Mouse (Mus musculus): ENCODE measurements around the gene Hbb-bh2. TPM values are rescaled to one million over a fixed set of nuclear protein-coding genes. Genes with fewer than 3 reads are reported as not detected.
"Not testable (repeated sequence)": the region's sequence is repeated elsewhere in the genome, so short reads cannot be mapped to it uniquely, and the experiment has no call there.

Gene Hbb-bh2
- polyA plus RNA-seq, 1 experiment from 2014 or later = not detected

- H3K27me3 ChIP-seq = no peaks in the 10 kb centered on the region
- H3K4me1 ChIP-seq (replicated peaks) = no peaks in the 10 kb centered on the region
- no peaks in the 10 kb centered on the region for H3K9me3 ChIP-seq
- 84% methylated on average over 1 of the region's 1 CpGs for WGBS
- ATAC-seq (ENCODE audit: low FRiP score, low read depth) = no peak
- H3K36me3 ChIP-seq = no peaks in the 10 kb centered on the region
- H3K4me2 ChIP-seq = no peak overlapping the region
- H3K4me3 ChIP-seq = no peak overlapping the region
- no peak overlapping the region for H3K27ac ChIP-seq (replicated peaks)
- no peak overlapping the region for H3K9ac ChIP-seq
These were observed 30.0 kb downstream of the Hbb-bh2 start for GRCm38 (mm10) chr7:103810296-103810695.

- ATAC-seq (ENCODE audit: low FRiP score, low read depth) = no peak
- Histone ChIP-seq H3K4me1 (replicated peaks) (no peaks in the 10 kb centered on the region), H3K27ac (replicated peaks) (no peak overlapping the region), H3K4me2 (no peak overlapping the region), H3K27me3 (no peaks in the 10 kb centered on the region), H3K9ac (no peak overlapping the region), H3K4me3 (no peak overlapping the region), H3K36me3 (no peaks in the 10 kb centered on the region), H3K9me3 (no peaks in the 10 kb centered on the region)
- 73% methylated on average over 1 of the region's 1 CpGs for WGBS
These were observed 30.5 kb downstream of the Hbb-bh2 start for GRCm38 (mm10) chr7:103809801-103810155.

- Histone ChIP-seq H3K4me1 (replicated peaks) (no peaks in the 10 kb centered on the region), H3K9me3 (no peaks in the 10 kb centered on the region), H3K27me3 (no peaks in the 10 kb centered on the region), H3K27ac (replicated peaks) (no peak overlapping the region), H3K4me3 (no peak overlapping the region), H3K36me3 (no peaks in the 10 kb centered on the region), H3K9ac (no peak overlapping the region), H3K4me2 (no peak overlapping the region)
- WGBS = 72% methylated on average over 5 of the region's 5 CpGs
- ATAC-seq (ENCODE audit: low FRiP score, low read depth) = no peak
These were observed 31.1 kb downstream of the Hbb-bh2 start for GRCm38 (mm10) chr7:103808971-103809800.

- not testable (repeated sequence) for ATAC-seq (ENCODE audit: low FRiP score, low read depth); H3K27me3 ChIP-seq; H3K4me1 ChIP-seq (replicated peaks); H3K9me3 ChIP-seq; H3K36me3 ChIP-seq; H3K9ac ChIP-seq; H3K27ac ChIP-seq (replicated peaks); H3K4me3 ChIP-seq; H3K4me2 ChIP-seq
- WGBS = 84% methylated on average over 2 of the region's 2 CpGs
These were observed 32.2 kb downstream of the Hbb-bh2 start for GRCm38 (mm10) chr7:103808120-103808519.

GRCm38 (mm10) chr7:103806856-103807255, 33.5 kb downstream of the Hbb-bh2 start:
- H3K4me2 ChIP-seq = no peak overlapping the region
- H3K9me3 ChIP-seq = no peaks in the 10 kb centered on the region
- WGBS = 63% methylated on average over 1 of the region's 1 CpGs
- H3K4me1 ChIP-seq (replicated peaks) = no peaks in the 10 kb centered on the region
- no peaks in the 10 kb centered on the region for H3K36me3 ChIP-seq
- H3K9ac ChIP-seq = no peak overlapping the region
- H3K27ac ChIP-seq (replicated peaks) = no peak overlapping the region
- no peak overlapping the region for H3K4me3 ChIP-seq
- no peaks in the 10 kb centered on the region for H3K27me3 ChIP-seq
- no peak for ATAC-seq (ENCODE audit: low FRiP score, low read depth)

DNA sequence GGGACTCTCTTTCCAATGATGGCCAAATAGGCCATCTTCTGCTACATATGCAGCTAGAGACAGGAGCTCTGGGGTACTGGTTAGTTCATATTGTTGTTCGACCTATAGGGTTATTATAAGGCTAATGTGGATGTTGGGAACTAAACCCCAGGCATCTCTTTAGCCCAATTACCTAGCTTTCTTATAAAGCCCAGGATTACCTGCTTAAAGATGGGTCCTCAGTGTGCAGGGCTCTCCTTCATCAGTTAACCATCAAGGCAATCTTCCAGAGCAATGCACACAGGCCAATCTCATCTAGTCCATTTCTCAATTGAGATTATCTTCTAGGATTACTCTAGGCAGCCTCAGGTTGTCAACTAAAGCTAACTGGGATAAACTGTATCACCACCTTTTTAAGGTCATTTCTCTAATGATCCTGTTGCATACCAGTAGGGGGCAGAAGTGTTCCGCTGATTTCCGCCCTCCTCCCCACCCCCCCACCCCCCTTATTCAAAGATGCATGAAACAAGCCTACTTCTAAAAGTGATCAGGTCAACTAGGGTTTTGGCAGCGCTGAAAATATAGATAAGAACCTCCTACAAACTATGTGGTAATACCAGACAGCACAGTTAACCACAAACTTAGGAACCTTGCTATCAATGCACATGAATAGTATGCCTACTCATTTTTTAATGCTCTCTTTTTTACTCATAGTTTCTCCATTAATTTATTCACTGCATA, 47.5 kb downstream of the Hbb-bh2 start:
- Histone ChIP-seq H3K9me3 (no peaks in the 10 kb centered on the region), H3K27ac (replicated peaks) (no peak overlapping the region), H3K36me3 (no peaks in the 10 kb centered on the region), H3K9ac (no peak overlapping the region), H3K4me3 (no peak overlapping the region), H3K4me2 (no peak overlapping the region), H3K27me3 (no peaks in the 10 kb centered on the region), H3K4me1 (replicated peaks) (no peaks in the 10 kb centered on the region)
- WGBS = 24% methylated on average over 4 of the region's 4 CpGs
- no peak for ATAC-seq (ENCODE audit: low FRiP score, low read depth)

GRCm38 (mm10) chr7:103791721-103792120, 48.6 kb downstream of the Hbb-bh2 start, which contains the start of gene Olfr67:
Gene Olfr67, minus strand, starts transcription at chr7:103791821.
- no peaks in the 10 kb centered on the region for H3K9me3 ChIP-seq
- 75% methylated on average over 3 of the region's 3 CpGs for WGBS
- no peak for ATAC-seq (ENCODE audit: low FRiP score, low read depth)
- no peak within 1 kb of the TSS for H3K27ac ChIP-seq (replicated peaks)
- no peaks in the 10 kb centered on the region for H3K36me3 ChIP-seq
- no peaks in the 10 kb centered on the region for H3K4me1 ChIP-seq (replicated peaks)
- no peak within 1 kb of the TSS for H3K4me3 ChIP-seq
- H3K9ac ChIP-seq = no peak within 1 kb of the TSS
- no peaks in the 10 kb centered on the region for H3K27me3 ChIP-seq
- no peak within 1 kb of the TSS for H3K4me2 ChIP-seq

Other genes starting within 250 kb of the Hbb-bh2 start
- gene Olfr619, start 239.9 kb downstream of the Hbb-bh2 start, polyA plus RNA-seq (2015; fragmentation: Nextera tagmentation; extraction: Ambion mirVana) = not detected in 2 replicates
- not detected in 2 replicates for gene Olfr620, start 228.0 kb downstream of the Hbb-bh2 start, polyA plus RNA-seq (2015; fragmentation: Nextera tagmentation; extraction: Ambion mirVana)
- not detected in 2 replicates for gene Olfr622, start 197.8 kb downstream of the Hbb-bh2 start, polyA plus RNA-seq (2015; fragmentation: Nextera tagmentation; extraction: Ambion mirVana)
- not detected in 2 replicates for gene Olfr623, start 176.8 kb downstream of the Hbb-bh2 start, polyA plus RNA-seq (2015; fragmentation: Nextera tagmentation; extraction: Ambion mirVana)
- gene Olfr624, start 169.3 kb downstream of the Hbb-bh2 start, polyA plus RNA-seq (2015; fragmentation: Nextera tagmentation; extraction: Ambion mirVana) = 0.03 TPM in 1 of 2 replicates, not detected in the other
- gene Olfr625-ps1, start 157.8 kb downstream of the Hbb-bh2 start, polyA plus RNA-seq (2015; fragmentation: Nextera tagmentation; extraction: Ambion mirVana) = not detected in 2 replicates
- gene Olfr243, start 125.8 kb downstream of the Hbb-bh2 start, polyA plus RNA-seq (2015; fragmentation: Nextera tagmentation; extraction: Ambion mirVana) = not detected in 2 replicates
- gene Olfr628, start 110.1 kb downstream of the Hbb-bh2 start, polyA plus RNA-seq (2015; fragmentation: Nextera tagmentation; extraction: Ambion mirVana) = not detected in 2 replicates
- not detected in 2 replicates for gene Olfr629, start 95.6 kb downstream of the Hbb-bh2 start, polyA plus RNA-seq (2015; fragmentation: Nextera tagmentation; extraction: Ambion mirVana)
- not detected in 2 replicates for gene Olfr630, start 83.2 kb downstream of the Hbb-bh2 start, polyA plus RNA-seq (2015; fragmentation: Nextera tagmentation; extraction: Ambion mirVana)
- not detected in 2 replicates for gene Olfr69, start 68.9 kb downstream of the Hbb-bh2 start, polyA plus RNA-seq (2015; fragmentation: Nextera tagmentation; extraction: Ambion mirVana)
- not detected in 2 replicates for gene Olfr68, start 60.8 kb downstream of the Hbb-bh2 start, polyA plus RNA-seq (2015; fragmentation: Nextera tagmentation; extraction: Ambion mirVana)
- not detected in 2 replicates for gene Olfr67, start 48.7 kb downstream of the Hbb-bh2 start, polyA plus RNA-seq (2015; fragmentation: Nextera tagmentation; extraction: Ambion mirVana)
- 1,494 and 1,956 TPM in 2 replicates for gene Hbb-bt, start 26.5 kb downstream of the Hbb-bh2 start, polyA plus RNA-seq (2015; fragmentation: Nextera tagmentation; extraction: Ambion mirVana)
- gene Hbb-bs, start 12.4 kb downstream of the Hbb-bh2 start, polyA plus RNA-seq (2015; fragmentation: Nextera tagmentation; extraction: Ambion mirVana) = 4,421 and 5,872 TPM in 2 replicates
- 1.3 and 2.5 TPM in 2 replicates for gene Hbb-bh1, start 2.6 kb upstream of the Hbb-bh2 start, polyA plus RNA-seq (2015; fragmentation: Nextera tagmentation; extraction: Ambion mirVana)
- gene Hbb-y, start 12.7 kb upstream of the Hbb-bh2 start, polyA plus RNA-seq (2015; fragmentation: Nextera tagmentation; extraction: Ambion mirVana) = 123 and 187 TPM in 2 replicates
- not detected in 2 replicates for gene Olfr66, start 45.7 kb upstream of the Hbb-bh2 start, polyA plus RNA-seq (2015; fragmentation: Nextera tagmentation; extraction: Ambion mirVana)
- not detected in 2 replicates for gene Olfr64, start 54.0 kb upstream of the Hbb-bh2 start, polyA plus RNA-seq (2015; fragmentation: Nextera tagmentation; extraction: Ambion mirVana)
- not detected in 2 replicates for gene Olfr65, start 63.0 kb upstream of the Hbb-bh2 start, polyA plus RNA-seq (2015; fragmentation: Nextera tagmentation; extraction: Ambion mirVana)
- not detected in 2 replicates for gene Olfr631, start 88.3 kb upstream of the Hbb-bh2 start, polyA plus RNA-seq (2015; fragmentation: Nextera tagmentation; extraction: Ambion mirVana)
- gene Olfr632, start 93.8 kb upstream of the Hbb-bh2 start, polyA plus RNA-seq (2015; fragmentation: Nextera tagmentation; extraction: Ambion mirVana) = not detected in 2 replicates
- not detected in 2 replicates for gene Olfr633, start 103.9 kb upstream of the Hbb-bh2 start, polyA plus RNA-seq (2015; fragmentation: Nextera tagmentation; extraction: Ambion mirVana)
- not detected in 2 replicates for gene Olfr635, start 130.6 kb upstream of the Hbb-bh2 start, polyA plus RNA-seq (2015; fragmentation: Nextera tagmentation; extraction: Ambion mirVana)
- not detected in 2 replicates for gene Olfr638, start 158.2 kb upstream of the Hbb-bh2 start, polyA plus RNA-seq (2015; fragmentation: Nextera tagmentation; extraction: Ambion mirVana)
- gene Olfr639, start 176.8 kb upstream of the Hbb-bh2 start, polyA plus RNA-seq (2015; fragmentation: Nextera tagmentation; extraction: Ambion mirVana) = 0.03 TPM in 1 of 2 replicates, not detected in the other
- not detected in 2 replicates for gene Olfr640, start 185.1 kb upstream of the Hbb-bh2 start, polyA plus RNA-seq (2015; fragmentation: Nextera tagmentation; extraction: Ambion mirVana)
- not detected in 2 replicates for gene Olfr641, start 194.9 kb upstream of the Hbb-bh2 start, polyA plus RNA-seq (2015; fragmentation: Nextera tagmentation; extraction: Ambion mirVana)
- not detected in 2 replicates for gene Olfr642, start 212.1 kb upstream of the Hbb-bh2 start, polyA plus RNA-seq (2015; fragmentation: Nextera tagmentation; extraction: Ambion mirVana)
- not detected in 2 replicates for gene 4930516K23Rik, start 220.9 kb upstream of the Hbb-bh2 start, polyA plus RNA-seq (2015; fragmentation: Nextera tagmentation; extraction: Ambion mirVana)
- gene Olfr644, start 231.3 kb upstream of the Hbb-bh2 start, polyA plus RNA-seq (2015; fragmentation: Nextera tagmentation; extraction: Ambion mirVana) = not detected in 2 replicates
- gene Olfr645, start 244.9 kb upstream of the Hbb-bh2 start, polyA plus RNA-seq (2015; fragmentation: Nextera tagmentation; extraction: Ambion mirVana) = not detected in 2 replicates

Data from hindbrain, embryonic 15.5 days (tissue).